Mouse (Mus musculus) liver, embryonic 14.5 days (tissue): ENCODE measurements at regions not wholly inside any gene's neighbourhood (a gene's known extent, or its start where the extent isn't known, plus 50 kb on each side); places are given as distances from the start of the nearest gene placed in this dataset.

Source experiments
- CTCF ChIP-seq: IDR thresholded peaks from 2 replicates; pipeline ENCODE4 v1.5.1; 2016; ENCODE audit warnings: antibody characterized with exemption, low read depth, control low read depth
- EP300 ChIP-seq: IDR thresholded peaks from 2 replicates; pipeline ENCODE4 v1.6.1; 2016; ENCODE audit warnings: antibody characterized with exemption, low read depth

DNA sequence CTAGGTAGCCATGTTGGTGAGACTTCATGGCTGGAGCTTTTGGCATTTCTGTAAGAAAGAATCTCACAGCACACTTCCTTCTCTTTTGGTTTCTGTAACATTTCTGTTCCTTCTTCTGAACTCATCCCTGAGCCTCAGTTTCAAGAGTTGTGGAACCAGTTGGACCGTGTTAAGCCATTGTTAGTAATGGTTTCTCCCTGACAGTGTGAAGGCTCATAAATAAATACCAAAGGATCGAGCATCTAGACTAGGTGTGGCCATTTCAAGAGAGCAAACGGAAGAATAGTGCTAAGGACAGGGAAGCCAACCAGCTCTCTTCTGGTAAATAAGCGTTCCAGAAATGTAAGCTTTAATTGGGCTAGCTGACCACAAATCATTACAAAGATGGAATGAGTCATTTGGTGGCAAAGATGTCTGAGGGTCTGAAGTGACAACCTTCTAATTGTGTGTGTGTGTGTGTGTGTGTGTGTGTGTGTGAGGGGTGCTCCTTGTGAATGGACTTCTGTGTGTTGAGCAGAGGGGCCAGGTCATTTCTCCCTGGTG is 71.7 kb upstream of the Cdkn2b start:
- TF ChIP-seq CTCF (no peak), EP300 (no peak)
